In genomic region chr16:49431902-49432301, GRCm38 (mm10) we compare ENCODE assay signal across 21 mouse cellular contexts.
DNase-seq lines count a peak whose midpoint lies in the region; ATAC-seq lines count a peak whose summit lies in the region.
"Had no signal": no experiment of that assay in that cellular context is flagged by ENCODE, and none has a peak within 500 bp of the region (broad histone marks: within the 10 kb centered on the region; RNA-seq: fewer than 3 reads in every experiment).

No protein-coding gene starts in this region.

- H3K36me3 ChIP-seq in embryonic facial prominence, embryonic 11.5 days (replicated peaks; ENCODE audit: control insufficient read depth, insufficient read depth, low read depth, low read length) = no peaks in the 10 kb centered on the region
- H3K36me3 ChIP-seq in embryonic facial prominence, embryonic 10.5 days (replicated peaks) = no peaks in the 10 kb centered on the region
- no peaks in the 10 kb centered on the region for H3K36me3 ChIP-seq in hindbrain, embryonic 11.5 days (ENCODE audit: control insufficient read depth, insufficient read depth, low read length)
- H3K36me3 ChIP-seq: embryonic facial prominence, embryonic 13.5 days; forebrain, embryonic 15.5 days had no signal

- no peak overlapping the region for H3K4me2 ChIP-seq in embryonic facial prominence, embryonic 11.5 days (ENCODE audit: low read depth, low read length)
- no peak overlapping the region for H3K4me2 ChIP-seq in hindbrain, embryonic 11.5 days (replicated peaks; ENCODE audit: low read depth, low read length)
- H3K4me2 ChIP-seq: embryonic facial prominence, embryonic 13.5 days; forebrain, embryonic 13.5 days; forebrain, embryonic 15.5 days had no signal

- H3K4me1 ChIP-seq in embryonic facial prominence, embryonic 11.5 days (ENCODE audit: control insufficient read depth, insufficient read depth, low read length) = no peaks in the 10 kb centered on the region
- no peaks in the 10 kb centered on the region for H3K4me1 ChIP-seq in embryonic facial prominence, embryonic 10.5 days
- H3K4me1 ChIP-seq in hindbrain, embryonic 11.5 days (replicated peaks; ENCODE audit: control insufficient read depth, insufficient read depth, low read length) = no peaks in the 10 kb centered on the region
- H3K4me1 ChIP-seq: embryonic facial prominence, embryonic 13.5 days; forebrain, embryonic 13.5 days; forebrain, embryonic 15.5 days had no signal

- WGBS in embryonic facial prominence, embryonic 11.5 days = 48% methylated on average over 2 of the region's 2 CpGs
- WGBS in embryonic facial prominence, embryonic 10.5 days = 52% methylated on average over 2 of the region's 2 CpGs
- WGBS in hindbrain, embryonic 11.5 days = 69% methylated on average over 2 of the region's 2 CpGs

- no peaks in the 10 kb centered on the region for H3K27me3 ChIP-seq in embryonic facial prominence, embryonic 11.5 days (ENCODE audit: control insufficient read depth, insufficient read depth, low read length)
- no peaks in the 10 kb centered on the region for H3K27me3 ChIP-seq in embryonic facial prominence, embryonic 10.5 days (replicated peaks; ENCODE audit: low read depth, poor library complexity, severe bottlenecking)
- no peaks in the 10 kb centered on the region for H3K27me3 ChIP-seq in hindbrain, embryonic 11.5 days (ENCODE audit: control insufficient read depth, insufficient read depth, low read length)
- H3K27me3 ChIP-seq: embryonic facial prominence, embryonic 13.5 days; forebrain, embryonic 13.5 days; forebrain, embryonic 15.5 days had no signal

- ATAC-seq in embryonic facial prominence, embryonic 11.5 days (replicated peaks; ENCODE audit: insufficient number of reproducible peaks, low FRiP score, low TSS enrichment, low read depth) = no peak
- peak; percentile 84 for ATAC-seq in common myeloid progenitor, adult 5-6 weeks (replicated peaks; ENCODE audit: low read depth, poor library complexity, severe bottlenecking)
- ATAC-seq in megakaryocyte progenitor cell, adult 5-6 weeks (replicated peaks; ENCODE audit: poor library complexity) = peak; percentile 34; the same call in 1 of the 2 replicates
- no peak for ATAC-seq in hindbrain, embryonic 11.5 days (ENCODE audit: low FRiP score)
- ATAC-seq: activated CD4-positive, CD25-positive, alpha-beta regulatory T cell, adult 4 months; forebrain, embryonic 13.5 days; forebrain, embryonic 15.5 days; forebrain, postnatal 0 days; Patski had no signal

- no peak overlapping the region for H3K4me3 ChIP-seq in embryonic facial prominence, embryonic 11.5 days (ENCODE audit: low read depth, low read length)
- no peak overlapping the region for H3K4me3 ChIP-seq in embryonic facial prominence, embryonic 10.5 days
- H3K4me3 ChIP-seq in hindbrain, embryonic 11.5 days (ENCODE audit: low read depth, low read length) = no peak overlapping the region
- H3K4me3 ChIP-seq: embryonic facial prominence, embryonic 13.5 days; forebrain, embryonic 13.5 days; forebrain, embryonic 15.5 days had no signal

- DNase-seq in embryonic facial prominence, embryonic 11.5 days (ENCODE audit: low spot score) = peak; percentile 12
- DNase-seq in embryonic facial prominence, embryonic 10.5 days (ENCODE audit: low spot score) = no peak
- no peak for DNase-seq in hindbrain, embryonic 11.5 days (ENCODE audit: low spot score)
- no peak for DNase-seq in layer of hippocampus, postnatal 14 days (ENCODE audit: low spot score in 2 of 2)
- DNase-seq: adrenal gland, adult 8-10 months; adrenal gland, postnatal 14 days; adrenal gland, postnatal 36 days; cerebellum, adult 11-12 months; cerebellum, adult 2 months; cerebellum, adult 9-10 months; cerebellum, postnatal 10 days; cerebellum, postnatal 25 days; embryo, embryonic 11 days had no signal

- H3K9ac ChIP-seq in embryonic facial prominence, embryonic 11.5 days (replicated peaks; ENCODE audit: low read length) = no peak overlapping the region
- H3K9ac ChIP-seq in hindbrain, embryonic 11.5 days (ENCODE audit: low read depth, low read length) = no peak overlapping the region
- H3K9ac ChIP-seq: embryonic facial prominence, embryonic 13.5 days; forebrain, embryonic 13.5 days; forebrain, embryonic 15.5 days; forebrain, postnatal 0 days had no signal

- H3K9me3 ChIP-seq in embryonic facial prominence, embryonic 11.5 days (replicated peaks; ENCODE audit: control insufficient read depth, low read length) = no peaks in the 10 kb centered on the region
- H3K9me3 ChIP-seq in embryonic facial prominence, embryonic 10.5 days = no peaks in the 10 kb centered on the region
- no peaks in the 10 kb centered on the region for H3K9me3 ChIP-seq in hindbrain, embryonic 11.5 days (ENCODE audit: control insufficient read depth, low read length)
- H3K9me3 ChIP-seq: embryonic facial prominence, embryonic 13.5 days; forebrain, embryonic 13.5 days; forebrain, embryonic 15.5 days had no signal

- H3K27ac ChIP-seq in embryonic facial prominence, embryonic 11.5 days (replicated peaks; ENCODE audit: low read depth, low read length) = no peak overlapping the region
- H3K27ac ChIP-seq in embryonic facial prominence, embryonic 10.5 days (replicated peaks) = no peak overlapping the region
- no peak overlapping the region for H3K27ac ChIP-seq in hindbrain, embryonic 11.5 days (ENCODE audit: low read depth, low read length)
- H3K27ac ChIP-seq: embryonic facial prominence, embryonic 13.5 days; forebrain, embryonic 13.5 days; forebrain, embryonic 15.5 days had no signal

Comparison
In these comparisons a context has a peak if more than half of its experiments do, and no peak if none do; other contexts are left out.
1. ATAC-seq: peak in common myeloid progenitor, adult 5-6 weeks (single experiment) and megakaryocyte progenitor cell, adult 5-6 weeks (single experiment); none in embryonic facial prominence, embryonic 11.5 days (single experiment) and hindbrain, embryonic 11.5 days (single experiment).